8 mouse cellular contexts compared by ENCODE assay signal in the genomic region with DNA sequence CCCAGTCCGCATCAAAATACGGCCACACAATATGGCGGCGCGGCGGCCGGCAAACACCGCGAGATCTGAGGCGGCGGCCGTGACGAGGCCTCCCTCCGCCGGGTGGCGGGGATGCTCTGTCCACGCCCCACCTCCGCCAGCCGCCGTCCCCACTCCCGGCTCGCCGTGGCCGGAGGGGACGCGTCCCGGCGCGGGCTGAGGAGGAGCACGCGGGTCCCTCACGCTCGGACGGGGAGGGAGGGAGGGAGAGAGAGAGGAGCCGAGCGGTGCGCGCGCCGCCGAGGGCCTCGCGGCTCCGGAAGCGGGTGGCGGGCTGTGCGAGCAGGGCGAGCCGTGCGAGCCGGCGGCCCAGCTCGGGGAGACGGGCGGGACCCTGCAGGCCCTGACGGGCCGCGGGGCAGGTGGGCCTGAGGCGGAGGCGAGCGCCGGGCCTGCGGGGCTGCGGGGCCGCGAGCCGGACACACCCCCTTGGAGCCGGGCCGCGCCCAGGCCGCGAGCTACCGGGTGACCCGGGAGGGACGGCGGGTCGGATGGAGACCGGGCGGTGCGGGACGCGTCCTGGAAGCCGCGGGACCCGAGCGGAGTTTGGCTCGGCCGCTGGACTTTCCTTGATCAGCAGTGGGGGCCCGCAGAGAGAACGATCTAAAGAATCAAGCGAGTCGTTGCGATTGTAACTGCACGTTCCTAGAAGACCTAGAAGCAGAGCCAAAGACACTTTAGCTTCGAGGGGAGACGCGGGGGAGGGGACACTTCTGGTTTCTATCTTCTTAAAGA. TPM values are rescaled to one million over a fixed set of nuclear protein-coding genes. Genes with fewer than 3 reads are reported as not detected.
A peak's percentile ranks its signal among the peaks of the same experiment; 100 is the strongest.
DNase-seq lines count a peak whose midpoint lies in the region; ATAC-seq and TF ChIP-seq lines count a peak whose summit lies in the region.

A gene (minus strand): TSS at position 3 of the 774 bp plus-strand sequence.

- H3K79me2 ChIP-seq in liver, adult 2 months (ENCODE audit: control insufficient read depth, insufficient read depth, low read length), result peaks cover 21% of the 10 kb centered on the region
- H3K79me2 ChIP-seq in myocyte (ENCODE audit: control insufficient read depth, insufficient read depth), result peaks cover 46% of the 10 kb centered on the region

- peak within 1 kb of the TSS; percentile 95 for H3ac ChIP-seq in myocyte (ENCODE audit: control insufficient read depth, insufficient read length)

- H3K9ac ChIP-seq in heart, embryonic 11.5 days (ENCODE audit: low read depth, low read length), result peak within 1 kb of the TSS; percentile 96
- peak within 1 kb of the TSS; percentile 100 for H3K9ac ChIP-seq in kidney, embryonic 16.5 days (replicated peaks; ENCODE audit: low read length)
- H3K9ac ChIP-seq in liver, adult 2 months (ENCODE audit: low read depth, low read length), result peak within 1 kb of the TSS; percentile 99

- WGBS in heart, embryonic 11.5 days (ENCODE audit: insufficient replicate concordance), result under 1% methylated on average over 75 of the region's 97 CpGs
- 0% methylated on average over 69 of the region's 97 CpGs for WGBS in kidney, embryonic 16.5 days
- under 1% methylated on average over 80 of the region's 97 CpGs for WGBS in liver, adult 2 months

- H3K4me2 ChIP-seq in heart, embryonic 11.5 days, result peak within 1 kb of the TSS; percentile 87
- peak within 1 kb of the TSS; percentile 78 for H3K4me2 ChIP-seq in kidney, embryonic 16.5 days (replicated peaks; ENCODE audit: low read depth, low read length)
- H3K4me2 ChIP-seq in myocyte (ENCODE audit: low read depth), result peak within 1 kb of the TSS; percentile 87

- H3K9me3 ChIP-seq in heart, embryonic 11.5 days (replicated peaks; ENCODE audit: control insufficient read depth, low read length), result no peaks in the 10 kb centered on the region
- H3K9me3 ChIP-seq in kidney, embryonic 16.5 days (ENCODE audit: low read length), result no peaks in the 10 kb centered on the region

- H3K4me3 ChIP-seq in heart, embryonic 11.5 days (ENCODE audit: low read depth, low read length), result peak within 1 kb of the TSS; percentile 99
- H3K4me3 ChIP-seq in kidney, embryonic 16.5 days (ENCODE audit: low read length), result peak within 1 kb of the TSS; percentile 96
- H3K4me3 ChIP-seq in liver, adult 2 months (ENCODE audit: insufficient read depth, low read depth, low read length), result peak within 1 kb of the TSS; percentile 88
- peak within 1 kb of the TSS; percentile 70 for H3K4me3 ChIP-seq in myocyte

- H3K27me3 ChIP-seq in heart, embryonic 11.5 days (ENCODE audit: control insufficient read depth, insufficient read depth, low read length), result no peaks in the 10 kb centered on the region
- no peaks in the 10 kb centered on the region for H3K27me3 ChIP-seq in kidney, embryonic 16.5 days (ENCODE audit: insufficient read depth, low read length)
- no peaks in the 10 kb centered on the region for H3K27me3 ChIP-seq in liver, adult 2 months (ENCODE audit: control insufficient read depth, insufficient read depth, low read length)
- no peaks in the 10 kb centered on the region for H3K27me3 ChIP-seq in myocyte (ENCODE audit: control insufficient read depth, insufficient read depth, insufficient read length)
- no peaks in the 10 kb centered on the region for H3K27me3 ChIP-seq in splenic B cell, adult 2 months (ENCODE audit: control insufficient read depth, insufficient read depth, low read length, poor library complexity, severe bottlenecking)

- TF ChIP-seq CTCF in liver, adult 2 months (IDR thresholded peaks at IDR 0.05; ENCODE audit: low read depth, low read length), result no peak

- no peaks in the 10 kb centered on the region for H3K36me3 ChIP-seq in heart, embryonic 11.5 days (ENCODE audit: control insufficient read depth, insufficient read depth, low read length)
- no peaks in the 10 kb centered on the region for H3K36me3 ChIP-seq in kidney, embryonic 16.5 days (ENCODE audit: insufficient read depth, low read length)
- H3K36me3 ChIP-seq in liver, adult 2 months (ENCODE audit: control insufficient read depth, insufficient read depth, low read length), result no peaks in the 10 kb centered on the region
- H3K36me3 ChIP-seq in myocyte (ENCODE audit: control insufficient read depth, insufficient read depth), result no peaks in the 10 kb centered on the region
- no peaks in the 10 kb centered on the region for H3K36me3 ChIP-seq in splenic B cell, adult 2 months (ENCODE audit: control insufficient read depth, insufficient read depth, low read length, poor library complexity, severe bottlenecking)

- peak; percentile 31; the same call in 1 of the 2 replicates for TF ChIP-seq POLR2A in liver, adult 2 months (IDR thresholded peaks at IDR 0.05; ENCODE audit: extremely low read depth, insufficient read depth, low read length)
- peak; percentile 67 for TF ChIP-seq POLR2A in myocyte (IDR thresholded peaks at IDR 0.05; ENCODE audit: insufficient read length, low read depth)

- H3K4me1 ChIP-seq in heart, embryonic 11.5 days (ENCODE audit: control insufficient read depth, insufficient read depth, low read length), result peaks cover 24% of the 10 kb centered on the region
- H3K4me1 ChIP-seq in kidney, embryonic 16.5 days (ENCODE audit: insufficient read depth, low read length), result peaks cover 21% of the 10 kb centered on the region
- peaks cover 10% of the 10 kb centered on the region; the same call in 1 of the 2 replicates for H3K4me1 ChIP-seq in liver, adult 2 months (ENCODE audit: control insufficient read depth, insufficient read depth, low read length)

- peak; percentile 90 to 92 for DNase-seq in B cell, adult 2 months
- DNase-seq in brain, adult 2 months (ENCODE audit: low read depth, low spot score), result peak; percentile 96
- peak; percentile 56 for DNase-seq in liver, adult 2 months (ENCODE audit: extremely low read depth, low read depth, low spot score)
- DNase-seq in splenic B cell, adult 2 months (ENCODE audit: low read depth, low spot score), result peak; percentile 92

- ATAC-seq in erythroblast, adult 5-6 weeks (replicated peaks; ENCODE audit: low FRiP score, poor library complexity, severe bottlenecking), result peak; percentile 95
- peak; percentile 95 for ATAC-seq in heart, embryonic 11.5 days (replicated peaks; ENCODE audit: insufficient number of reproducible peaks, low FRiP score, low TSS enrichment)
- ATAC-seq in kidney, embryonic 16.5 days (ENCODE audit: low FRiP score, low TSS enrichment), result peak; percentile 97

- peak within 1 kb of the TSS; percentile 100 for H3K27ac ChIP-seq in heart, embryonic 11.5 days (ENCODE audit: low read depth, low read length)
- H3K27ac ChIP-seq in kidney, embryonic 16.5 days (ENCODE audit: low read length), result peak within 1 kb of the TSS; percentile 97
- H3K27ac ChIP-seq in liver, adult 2 months (replicated peaks; ENCODE audit: insufficient read depth, low read depth, low read length), result peak within 1 kb of the TSS; percentile 70

TF ChIP-seq in myocyte, 11 proteins besides CTCF, POLR2A, EP300 and RAD21:
- TF ChIP-seq MYOG (IDR thresholded peaks at IDR 0.05; ENCODE audit: control insufficient read depth in 1 of 3, insufficient read depth in 1 of 3, insufficient read length in 2 of 3, low read depth in 2 of 3) (peak in 1 of 3 experiments; percentile 4), POLR2AphosphoS2 (IDR thresholded peaks at IDR 0.05; ENCODE audit: insufficient read length, low read depth) (peak; percentile 79), SRF (IDR thresholded peaks at IDR 0.05; ENCODE audit: control insufficient read depth, insufficient read length, low read depth) (no peak), CEBPB (IDR thresholded peaks at IDR 0.05; ENCODE audit: insufficient read depth, poor library complexity, severe bottlenecking) (no peak), MYOD1 (IDR thresholded peaks at IDR 0.05; ENCODE audit: control insufficient read depth in 1 of 3, insufficient read length in 2 of 3, low read depth in 2 of 3) (peak in 1 of 3 experiments; percentile 2)

RNA-seq across cellular contexts. Expression of the gene that starts here (rescaled TPM):
- total RNA-seq in erythroblast, adult 5-6 weeks (2015; ENCODE audit: low replicate concordance), result 106 and 110 TPM in 2 replicates
- total RNA-seq in erythroblast, adult 5-6 weeks (2017; ENCODE audit: low replicate concordance), result 63.7 and 88.3 TPM in 2 replicates
- 24.8 and 28.4 TPM in 2 replicates for polyA plus RNA-seq in heart, embryonic 11.5 days (2014; fragmentation: Nextera tagmentation; extraction: Ambion mirVana)
- polyA plus RNA-seq in kidney, embryonic 16.5 days (2015; fragmentation: Nextera tagmentation; extraction: Ambion mirVana), result 17.7 and 20.2 TPM in 2 replicates
- 12.4 and 16.0 TPM in 2 replicates for total RNA-seq in liver, adult 2 months (2014; rRNA removed)
- 22.9 and 24.6 TPM in 2 replicates for polyA plus RNA-seq in liver, adult 2 months (2012; rRNA removed)
- polyA plus RNA-seq in myocyte (2012; fragmentation: generic; extraction: Trizol), result 34.0 TPM

Comparison
In these comparisons a context has a peak if more than half of its experiments do, and no peak if none do; other contexts are left out.
1. Peak in every context shown above with its lines: DNase-seq, ATAC-seq, H3K4me3 ChIP-seq and H3K27ac ChIP-seq.